Mouse (Mus musculus): Measurements from ENCODE around the gene Spi1. TPM values are rescaled to one million over a fixed set of nuclear protein-coding genes. Genes with fewer than 3 reads are reported as not detected.

Gene Spi1
- polyA plus RNA-seq (2012; rRNA removed; ENCODE audit: low replicate concordance) = 20.7 and 38.0 TPM in 2 replicates

DNA sequence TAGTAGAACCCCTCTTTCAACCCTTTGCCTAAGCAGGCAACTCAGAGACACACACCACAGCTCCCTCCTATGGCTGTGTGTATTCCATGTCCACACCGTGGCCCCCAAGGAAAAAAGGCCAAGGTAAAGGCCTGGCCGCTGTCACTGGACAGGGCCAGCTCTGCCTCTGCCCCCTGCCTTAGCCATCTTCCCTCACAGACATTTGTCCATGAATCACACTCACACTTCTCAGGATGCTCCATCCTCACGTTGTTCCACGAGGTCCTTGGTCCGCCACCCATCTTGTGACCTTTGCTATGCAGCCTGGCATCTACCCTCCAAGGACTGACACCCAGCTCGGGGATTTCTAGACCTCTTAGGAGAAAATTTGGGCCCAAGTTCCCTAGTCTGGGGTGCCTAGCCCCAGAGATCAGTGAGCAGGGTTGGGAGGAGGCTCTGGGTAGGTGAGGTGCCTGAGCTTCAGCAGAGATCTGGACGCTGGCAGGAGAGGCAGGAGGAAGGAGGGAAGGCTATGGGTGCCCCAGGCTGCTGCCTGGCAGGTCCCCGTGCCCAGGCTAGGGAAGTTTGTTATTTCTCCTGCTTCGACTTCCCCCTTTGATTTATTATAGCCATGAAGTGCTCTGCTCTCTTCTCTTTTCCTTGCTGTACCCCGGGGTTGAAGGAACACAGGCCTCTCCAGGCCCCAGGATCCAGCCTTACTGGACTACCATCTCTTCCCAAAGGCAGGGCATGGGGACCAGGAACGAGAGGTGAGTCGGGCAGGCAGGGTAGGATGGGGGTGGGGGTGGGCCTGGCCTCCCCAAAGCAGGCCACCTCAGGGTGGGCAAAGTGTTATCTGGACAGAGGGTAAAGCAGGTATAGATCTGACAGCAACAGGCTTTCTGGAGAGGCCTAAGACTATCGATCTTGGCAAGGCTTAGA, at the start of gene Spi1:
Gene Spi1 (plus strand): TSS at position 616 of the 921 bp plus-strand sequence.

GRCm38 (mm10) chr2:91035385-91035784, 46.8 kb upstream of the Spi1 start, which contains the start of gene Rapsn:
Gene Rapsn (plus strand): TSS chr2:91035620.

GRCm38 (mm10) chr2:91053934-91054382, 28.2 kb upstream of the Spi1 start, which contains the start of gene Psmc3:
Gene Psmc3 (plus strand): TSS chr2:91054009.

DNA sequence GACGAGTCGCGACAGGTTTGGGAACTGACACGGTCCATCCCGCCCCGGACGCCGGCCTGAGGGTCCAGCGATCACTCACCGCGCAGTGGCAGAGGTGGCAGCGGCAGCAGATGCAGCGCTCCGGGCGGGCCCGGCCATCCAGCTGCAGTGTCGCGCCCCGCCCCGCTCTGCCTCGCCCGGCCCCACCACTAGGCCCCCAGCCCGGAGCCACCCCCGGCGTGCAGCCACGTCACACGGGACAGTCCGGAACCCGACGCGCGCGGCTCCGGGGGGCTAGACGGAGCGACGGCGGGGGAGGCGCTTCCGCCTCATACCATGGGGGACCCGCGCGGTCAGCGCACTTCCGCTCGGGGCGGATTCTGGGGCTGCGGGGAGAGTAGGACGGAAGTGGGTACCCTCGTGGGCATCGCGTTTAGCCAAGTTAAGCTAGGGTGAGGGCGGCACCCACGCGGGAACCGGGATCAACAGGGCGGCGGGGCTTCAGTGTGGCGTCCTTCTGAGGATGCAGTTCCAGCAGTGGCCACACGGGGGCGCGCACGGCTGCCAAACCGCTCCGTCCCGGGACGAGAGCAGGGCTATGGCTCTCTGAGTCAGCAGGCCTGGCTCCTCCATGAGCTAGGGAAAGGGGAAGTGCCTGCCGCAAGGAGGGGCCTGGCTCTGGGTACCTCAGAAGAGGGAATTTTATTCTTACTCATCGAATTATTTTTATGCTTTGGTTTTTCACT, 12.0 kb upstream of the Spi1 start, which contains the start of gene Slc39a13:
Gene Slc39a13 (minus strand): TSS at position 342 of the 725 bp plus-strand sequence.

GRCm38 (mm10) chr2:91117585-91118275, 35.5 kb downstream of the Spi1 start, which contains the start of gene Mybpc3:
Gene Mybpc3 (plus strand): TSS chr2:91118144.

Other genes starting within 250 kb of the Spi1 start
- 60.2 and 60.7 TPM in 2 replicates for gene Mtch2, start 235.2 kb upstream of the Spi1 start, polyA plus RNA-seq (2012; rRNA removed; ENCODE audit: low replicate concordance)
- gene C1qtnf4, start 196.5 kb upstream of the Spi1 start, polyA plus RNA-seq (2012; rRNA removed; ENCODE audit: low replicate concordance) = 9.0 and 9.7 TPM in 2 replicates
- 5.6 and 6.4 TPM in 2 replicates for gene Kbtbd4, start 177.7 kb upstream of the Spi1 start, polyA plus RNA-seq (2012; rRNA removed; ENCODE audit: low replicate concordance)
- 103 and 129 TPM in 2 replicates for gene Ndufs3, start 177.6 kb upstream of the Spi1 start, polyA plus RNA-seq (2012; rRNA removed; ENCODE audit: low replicate concordance)
- gene Celf1, start 142.0 kb upstream of the Spi1 start, polyA plus RNA-seq (2012; rRNA removed; ENCODE audit: low replicate concordance) = 12.2 and 15.3 TPM in 2 replicates
- gene Rapsn, start 46.8 kb upstream of the Spi1 start, polyA plus RNA-seq (2012; rRNA removed; ENCODE audit: low replicate concordance) = 0.22 and 0.34 TPM in 2 replicates
- 27.3 and 43.1 TPM in 2 replicates for gene Psmc3, start 28.4 kb upstream of the Spi1 start, polyA plus RNA-seq (2012; rRNA removed; ENCODE audit: low replicate concordance)
- 15.1 and 26.4 TPM in 2 replicates for gene Slc39a13, start 12.0 kb upstream of the Spi1 start, polyA plus RNA-seq (2012; rRNA removed; ENCODE audit: low replicate concordance)
- gene Mybpc3, start 35.8 kb downstream of the Spi1 start, polyA plus RNA-seq (2012; rRNA removed; ENCODE audit: low replicate concordance) = not detected in 2 replicates
- gene Madd, start 101.4 kb downstream of the Spi1 start, polyA plus RNA-seq (2012; rRNA removed; ENCODE audit: low replicate concordance) = 7.0 and 7.2 TPM in 2 replicates
- 59.0 and 155 TPM in 2 replicates for gene Nr1h3, start 120.4 kb downstream of the Spi1 start, polyA plus RNA-seq (2012; rRNA removed; ENCODE audit: low replicate concordance)
- 19.6 and 21.0 TPM in 2 replicates for gene Acp2, start 120.5 kb downstream of the Spi1 start, polyA plus RNA-seq (2012; rRNA removed; ENCODE audit: low replicate concordance)
- 2.7 and 7.5 TPM in 2 replicates for gene Ddb2, start 154.6 kb downstream of the Spi1 start, polyA plus RNA-seq (2012; rRNA removed; ENCODE audit: low replicate concordance)
- 2.4 and 8.0 TPM in 2 replicates for gene Pacsin3, start 173.6 kb downstream of the Spi1 start, polyA plus RNA-seq (2012; rRNA removed; ENCODE audit: low replicate concordance)
- gene Arfgap2, start 182.6 kb downstream of the Spi1 start, polyA plus RNA-seq (2012; rRNA removed; ENCODE audit: low replicate concordance) = 30.1 and 30.7 TPM in 2 replicates